Mouse (Mus musculus): Measurements from ENCODE around the gene Tsen54. TPM values are rescaled to one million over a fixed set of nuclear protein-coding genes. Genes with fewer than 3 reads are reported as not detected.

Gene Tsen54
- polyA plus RNA-seq, 1 experiment from 2014 or later: 18.2 TPM

- TF ChIP-seq CTCF (IDR thresholded peaks at IDR 0.05): no peak
- TF ChIP-seq EP300 (IDR thresholded peaks at IDR 0.05): no peak
- Histone ChIP-seq H3K4me3 (ENCODE audit: low read depth, low read length) (no peak overlapping the region), H3K9ac (replicated peaks; ENCODE audit: low read depth) (no peak overlapping the region), H3K9me3 (ENCODE audit: low read length) (no peaks in the 10 kb centered on the region), H3K27me3 (replicated peaks; ENCODE audit: insufficient read depth, low read length) (peaks cover 22% of the 10 kb centered on the region), H3K36me3 (ENCODE audit: insufficient read depth, low read length) (peaks cover 8% of the 10 kb centered on the region; the same call in 1 of the 2 replicates), H3K27ac (ENCODE audit: low read length) (no peak overlapping the region), H3K4me2 (replicated peaks; ENCODE audit: low read depth, low read length) (no peak overlapping the region), H3K4me1 (ENCODE audit: insufficient read depth, low read depth, low read length) (no peaks in the 10 kb centered on the region)
- ATAC-seq: no peak
- 47% methylated on average over 13 of the region's 13 CpGs for WGBS
- no peak for DNase-seq (ENCODE audit: low spot score)
These were observed 43.4 kb downstream of the Tsen54 start for GRCm38 (mm10) chr11:115857936-115858335.

DNA sequence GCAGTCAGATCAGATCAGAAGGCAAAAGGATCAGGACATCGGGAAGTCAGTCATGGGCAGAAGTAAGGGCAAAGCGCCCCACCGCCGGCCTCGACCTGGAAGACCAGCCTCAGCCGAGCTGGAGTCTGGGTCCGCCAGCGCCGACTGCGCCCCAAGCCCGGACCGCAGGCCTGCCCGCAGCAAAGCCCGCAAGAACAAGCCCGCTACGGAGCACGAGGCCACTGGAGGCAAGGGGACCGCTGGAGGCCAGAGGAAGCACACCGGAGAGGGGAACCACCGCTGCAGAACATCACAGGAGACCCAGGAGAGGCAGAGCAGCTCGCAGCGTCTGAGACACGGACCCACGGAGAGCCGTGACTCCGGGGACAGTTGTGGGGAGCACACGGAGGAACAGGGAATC is 43.8 kb downstream of the Tsen54 start, which contains the start of gene Myo15b:
Myo15b (plus strand) TSS at position 53 of the 400 bp plus-strand sequence.
- H3K27me3 ChIP-seq (replicated peaks; ENCODE audit: insufficient read depth, low read length): peaks cover 22% of the 10 kb centered on the region
- DNase-seq (ENCODE audit: low spot score) (no peak), ATAC-seq (no peak)
- H3K4me3 ChIP-seq (ENCODE audit: low read depth, low read length): peak within 1 kb of the TSS; percentile 31
- H3K9ac ChIP-seq (replicated peaks; ENCODE audit: low read depth): 0 out of 2 replicates have a peak within 1 kb of the TSS, but pooled peaks have one; percentile 36
- H3K27ac ChIP-seq (ENCODE audit: low read length): no peak within 1 kb of the TSS
- no peaks in the 10 kb centered on the region for H3K9me3 ChIP-seq (ENCODE audit: low read length)
- 18% methylated on average over 27 of the region's 27 CpGs for WGBS
- no peak for TF ChIP-seq EP300 (IDR thresholded peaks at IDR 0.05)
- peaks cover 8% of the 10 kb centered on the region; the same call in 1 of the 2 replicates for H3K36me3 ChIP-seq (ENCODE audit: insufficient read depth, low read length)
- no peaks in the 10 kb centered on the region for H3K4me1 ChIP-seq (ENCODE audit: insufficient read depth, low read depth, low read length)
- peak within 1 kb of the TSS; percentile 65 for H3K4me2 ChIP-seq (replicated peaks; ENCODE audit: low read depth, low read length)

GRCm38 (mm10) chr11:115859143-115859945 is 44.8 kb downstream of the Tsen54 start:
- H3K4me1 ChIP-seq (ENCODE audit: insufficient read depth, low read depth, low read length): no peaks in the 10 kb centered on the region
- peak overlapping the region; percentile 31 for H3K4me3 ChIP-seq (ENCODE audit: low read depth, low read length)
- H3K9ac ChIP-seq (replicated peaks; ENCODE audit: low read depth): 0 out of 2 replicates have a peak overlapping the region, but pooled peaks have one; percentile 36
- ATAC-seq (peak; percentile 93), DNase-seq (ENCODE audit: low spot score) (peak; percentile 94)
- H3K36me3 ChIP-seq (ENCODE audit: insufficient read depth, low read length): peaks cover 8% of the 10 kb centered on the region; the same call in 1 of the 2 replicates
- 4% methylated on average over 54 of the region's 75 CpGs for WGBS
- H3K9me3 ChIP-seq (ENCODE audit: low read length): no peaks in the 10 kb centered on the region
- peaks cover 22% of the 10 kb centered on the region for H3K27me3 ChIP-seq (replicated peaks; ENCODE audit: insufficient read depth, low read length)
- TF ChIP-seq EP300 (IDR thresholded peaks at IDR 0.05) (no peak), CTCF (IDR thresholded peaks at IDR 0.05) (peak; percentile 91)
- H3K27ac ChIP-seq (ENCODE audit: low read length): no peak overlapping the region
- peak overlapping the region; percentile 65 for H3K4me2 ChIP-seq (replicated peaks; ENCODE audit: low read depth, low read length)

DNA sequence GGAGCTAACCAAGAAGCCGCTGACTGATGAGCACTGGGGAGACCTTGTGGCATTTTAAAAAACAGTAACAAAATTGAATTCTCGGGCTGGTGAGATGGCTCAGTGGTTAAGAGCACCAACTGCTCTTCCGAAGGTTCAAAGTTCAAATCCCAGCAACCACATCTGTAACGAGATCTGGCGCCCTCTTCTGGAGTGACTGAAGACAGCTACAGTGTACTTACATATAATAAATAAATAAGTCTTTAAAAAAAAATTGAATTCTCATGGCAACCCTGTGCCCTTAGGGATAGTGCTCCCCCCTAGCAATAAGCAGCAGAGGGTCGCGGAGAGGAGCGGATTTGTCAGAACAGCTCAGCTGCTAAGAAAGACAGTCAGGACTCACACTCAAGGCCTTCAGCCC is 49.4 kb downstream of the Tsen54 start:
- no peak overlapping the region for H3K27ac ChIP-seq (ENCODE audit: low read length)

GRCm38 (mm10) chr11:115869393-115869792 is 54.9 kb downstream of the Tsen54 start:
- H3K9me3 ChIP-seq (ENCODE audit: low read length): no peaks in the 10 kb centered on the region
- ATAC-seq (peak; percentile 94), DNase-seq (ENCODE audit: low spot score) (peak; percentile 79)
- H3K4me2 ChIP-seq (replicated peaks; ENCODE audit: low read depth, low read length): no peak overlapping the region
- H3K36me3 ChIP-seq (ENCODE audit: insufficient read depth, low read length): no peaks in the 10 kb centered on the region
- H3K27ac ChIP-seq (ENCODE audit: low read length): no peak overlapping the region
- no peak; the same call in 1 of the 2 replicates for TF ChIP-seq EP300 (IDR thresholded peaks at IDR 0.05)
- TF ChIP-seq CTCF (IDR thresholded peaks at IDR 0.05): no peak
- no peaks in the 10 kb centered on the region for H3K4me1 ChIP-seq (ENCODE audit: insufficient read depth, low read depth, low read length)
- no peaks in the 10 kb centered on the region for H3K27me3 ChIP-seq (replicated peaks; ENCODE audit: insufficient read depth, low read length)
- 41% methylated on average over 8 of the region's 8 CpGs for WGBS
- H3K9ac ChIP-seq (replicated peaks; ENCODE audit: low read depth): no peak overlapping the region
- no peak overlapping the region for H3K4me3 ChIP-seq (ENCODE audit: low read depth, low read length)

More for the DNA sequence above, 49.4 kb downstream of the Tsen54 start:
- Histone ChIP-seq H3K4me3 (ENCODE audit: low read depth, low read length) (no peak overlapping the region), H3K9me3 (ENCODE audit: low read length) (no peaks in the 10 kb centered on the region), H3K4me1 (ENCODE audit: insufficient read depth, low read depth, low read length) (no peaks in the 10 kb centered on the region), H3K27me3 (replicated peaks; ENCODE audit: insufficient read depth, low read length) (peaks cover 11% of the 10 kb centered on the region; the same call in 1 of the 2 replicates), H3K9ac (replicated peaks; ENCODE audit: low read depth) (no peak overlapping the region), H3K36me3 (ENCODE audit: insufficient read depth, low read length) (no peaks in the 10 kb centered on the region), H3K4me2 (replicated peaks; ENCODE audit: low read depth, low read length) (no peak overlapping the region)
- no peak for DNase-seq (ENCODE audit: low spot score)
- TF ChIP-seq CTCF (IDR thresholded peaks at IDR 0.05) (peak; percentile 27; the same call in 1 of the 2 replicates), EP300 (IDR thresholded peaks at IDR 0.05) (no peak)
- 78% methylated on average over 8 of the region's 8 CpGs for WGBS
- ATAC-seq: no peak

- no peaks in the 10 kb centered on the region for H3K36me3 ChIP-seq (ENCODE audit: insufficient read depth, low read length)
- H3K9me3 ChIP-seq (ENCODE audit: low read length): no peaks in the 10 kb centered on the region
- no peaks in the 10 kb centered on the region for H3K4me1 ChIP-seq (ENCODE audit: insufficient read depth, low read depth, low read length)
- H3K9ac ChIP-seq (replicated peaks; ENCODE audit: low read depth): no peak overlapping the region
- ATAC-seq: no peak
- DNase-seq (ENCODE audit: low spot score): no peak
- H3K27ac ChIP-seq (ENCODE audit: low read length): no peak overlapping the region
- H3K4me3 ChIP-seq (ENCODE audit: low read depth, low read length): no peak overlapping the region
- WGBS: 53% methylated on average over 4 of the region's 4 CpGs
- no peaks in the 10 kb centered on the region for H3K27me3 ChIP-seq (replicated peaks; ENCODE audit: insufficient read depth, low read length)
- H3K4me2 ChIP-seq (replicated peaks; ENCODE audit: low read depth, low read length): no peak overlapping the region
- TF ChIP-seq EP300 (IDR thresholded peaks at IDR 0.05) (no peak), CTCF (IDR thresholded peaks at IDR 0.05) (no peak)
These were observed 57.9 kb downstream of the Tsen54 start for GRCm38 (mm10) chr11:115872437-115872836.

Small RNAs within 50 kb of the gene (microRNA-seq; reads per million reads assigned to microRNA genes)
- gene Mir5621: not detected

Other genes with a start within 250 kb of the Tsen54 start
- gene Mrps7, start 210.8 kb upstream of the Tsen54 start, polyA plus RNA-seq (2015; fragmentation: Nextera tagmentation; extraction: Ambion mirVana): 47.4 and 49.2 TPM in 2 replicates
- gene Gga3, start 210.7 kb upstream of the Tsen54 start, polyA plus RNA-seq (2015; fragmentation: Nextera tagmentation; extraction: Ambion mirVana): 6.8 and 8.1 TPM in 2 replicates
- gene Mif4gd, start 201.8 kb upstream of the Tsen54 start, polyA plus RNA-seq (2015; fragmentation: Nextera tagmentation; extraction: Ambion mirVana): 74.7 and 78.6 TPM in 2 replicates
- gene Slc25a19, start 186.4 kb upstream of the Tsen54 start, polyA plus RNA-seq (2015; fragmentation: Nextera tagmentation; extraction: Ambion mirVana): 18.9 and 19.5 TPM in 2 replicates
- gene Grb2, start 106.1 kb upstream of the Tsen54 start, polyA plus RNA-seq (2015; fragmentation: Nextera tagmentation; extraction: Ambion mirVana): 62.8 and 75.9 TPM in 2 replicates
- gene Tmem94, start 49.3 kb upstream of the Tsen54 start, polyA plus RNA-seq (2015; fragmentation: Nextera tagmentation; extraction: Ambion mirVana): 17.0 and 19.4 TPM in 2 replicates
- 17.5 and 17.9 TPM in 2 replicates for gene Caskin2, start 1.1 kb upstream of the Tsen54 start, polyA plus RNA-seq (2015; fragmentation: Nextera tagmentation; extraction: Ambion mirVana)
- 66.0 and 70.1 TPM in 2 replicates for gene Llgl2, start 9.3 kb downstream of the Tsen54 start, polyA plus RNA-seq (2015; fragmentation: Nextera tagmentation; extraction: Ambion mirVana)
- gene Myo15b, start 43.7 kb downstream of the Tsen54 start, polyA plus RNA-seq (2015; fragmentation: Nextera tagmentation; extraction: Ambion mirVana): 0.57 and 0.68 TPM in 2 replicates
- gene Smim5, start 85.2 kb downstream of the Tsen54 start, polyA plus RNA-seq (2015; fragmentation: Nextera tagmentation; extraction: Ambion mirVana): 25.8 and 27.6 TPM in 2 replicates
- 58.1 and 61.5 TPM in 2 replicates for gene Smim6, start 97.3 kb downstream of the Tsen54 start, polyA plus RNA-seq (2015; fragmentation: Nextera tagmentation; extraction: Ambion mirVana)
- 21.2 and 22.8 TPM in 2 replicates for gene Sap30bp, start 118.6 kb downstream of the Tsen54 start, polyA plus RNA-seq (2015; fragmentation: Nextera tagmentation; extraction: Ambion mirVana)
- 9.2 and 9.9 TPM in 2 replicates for gene Recql5, start 118.8 kb downstream of the Tsen54 start, polyA plus RNA-seq (2015; fragmentation: Nextera tagmentation; extraction: Ambion mirVana)
- 3.8 and 4.2 TPM in 2 replicates for gene Itgb4, start 160.0 kb downstream of the Tsen54 start, polyA plus RNA-seq (2015; fragmentation: Nextera tagmentation; extraction: Ambion mirVana)
- gene Galk1, start 198.0 kb downstream of the Tsen54 start, polyA plus RNA-seq (2015; fragmentation: Nextera tagmentation; extraction: Ambion mirVana): 91.0 and 95.6 TPM in 2 replicates
- gene H3f3b, start 213.2 kb downstream of the Tsen54 start, polyA plus RNA-seq (2015; fragmentation: Nextera tagmentation; extraction: Ambion mirVana): 1,667 and 1,708 TPM in 2 replicates
- gene Unk, start 215.6 kb downstream of the Tsen54 start, polyA plus RNA-seq (2015; fragmentation: Nextera tagmentation; extraction: Ambion mirVana): 14.5 and 15.0 TPM in 2 replicates

Data from lung, postnatal 0 days (tissue).